Mouse (Mus musculus) heart, adult 8-10 months (tissue): ENCODE data around the gene Taf12. TPM values are rescaled to one million over a fixed set of nuclear protein-coding genes. Genes with fewer than 3 reads are reported as not detected.
"Not testable (repeated sequence)": the region's sequence is repeated elsewhere in the genome, so short reads cannot be mapped to it uniquely, and the experiment has no call there.

ENCODE experiments used
- DNase-seq: peaks from one replicate; pipeline ENCODE4 v3.0.0; 2022; ENCODE audit warnings: low spot score
- total RNA-seq, 4 experiments: library from RNA; stranded (reverse); gene quantifications; 2 replicates each; pipeline ENCODE4 v1.2.4; 2022

Taf12 gene
- total RNA-seq, 4 experiments from 2014 or later, result 29.4 to 35.8 (median 33.0) TPM

- DNase-seq, result peak; percentile 89
Measured at GRCm38 (mm10) chr4:132269740-132270560, 4.2 kb upstream of the Taf12 start.

GRCm38 (mm10) chr4:132273166-132273565, 1.0 kb upstream of the Taf12 start:
- no peak for DNase-seq

GRCm38 (mm10) chr4:132275949-132276348, 1.8 kb downstream of the Taf12 start:
- DNase-seq, result no peak

GRCm38 (mm10) chr4:132288840-132289239, 14.7 kb downstream of the Taf12 start:
- DNase-seq, result not testable (repeated sequence)

GRCm38 (mm10) chr4:132291056-132291455, 16.9 kb downstream of the Taf12 start:
- DNase-seq, result no peak

- no peak for DNase-seq
Measured at GRCm38 (mm10) chr4:132291624-132292335, 17.6 kb downstream of the Taf12 start.

- no peak for DNase-seq
Measured at GRCm38 (mm10) chr4:132292988-132293387, 18.8 kb downstream of the Taf12 start.

GRCm38 (mm10) chr4:132293682-132294240, 19.6 kb downstream of the Taf12 start:
- no peak for DNase-seq

- no peak for DNase-seq
Measured at GRCm38 (mm10) chr4:132295696-132296390, 21.7 kb downstream of the Taf12 start.

GRCm38 (mm10) chr4:132299849-132300248, 25.7 kb downstream of the Taf12 start:
- no peak for DNase-seq

GRCm38 (mm10) chr4:132301486-132301885, 27.3 kb downstream of the Taf12 start:
- peak; percentile 36 for DNase-seq

GRCm38 (mm10) chr4:132301965-132302938, 28.1 kb downstream of the Taf12 start:
- DNase-seq, result no peak

- peak; percentile 32 for DNase-seq
Measured at GRCm38 (mm10) chr4:132302939-132303479, 28.8 kb downstream of the Taf12 start, which contains the start of gene Rab42. Rab42 (minus strand) TSS chr4:132303385.

- not testable (repeated sequence) for DNase-seq
Measured at GRCm38 (mm10) chr4:132303484-132303883, 29.3 kb downstream of the Taf12 start.

GRCm38 (mm10) chr4:132305276-132305675, 31.1 kb downstream of the Taf12 start:
- DNase-seq, result no peak

GRCm38 (mm10) chr4:132306004-132306403, 31.8 kb downstream of the Taf12 start:
- DNase-seq, result no peak

GRCm38 (mm10) chr4:132308437-132309139, 34.4 kb downstream of the Taf12 start:
- DNase-seq, result peak; percentile 92

GRCm38 (mm10) chr4:132309140-132309848, 35.1 kb downstream of the Taf12 start:
- no peak for DNase-seq
